Mouse (Mus musculus): ENCODE measurements around the gene Mtmr2. TPM values are rescaled to one million over a fixed set of nuclear protein-coding genes. Genes with fewer than 3 reads are reported as not detected.

Gene Mtmr2
- total and polyA plus RNA-seq, 3 experiments, result 47.1 to 95.8 (median 75.2) TPM

DNA sequence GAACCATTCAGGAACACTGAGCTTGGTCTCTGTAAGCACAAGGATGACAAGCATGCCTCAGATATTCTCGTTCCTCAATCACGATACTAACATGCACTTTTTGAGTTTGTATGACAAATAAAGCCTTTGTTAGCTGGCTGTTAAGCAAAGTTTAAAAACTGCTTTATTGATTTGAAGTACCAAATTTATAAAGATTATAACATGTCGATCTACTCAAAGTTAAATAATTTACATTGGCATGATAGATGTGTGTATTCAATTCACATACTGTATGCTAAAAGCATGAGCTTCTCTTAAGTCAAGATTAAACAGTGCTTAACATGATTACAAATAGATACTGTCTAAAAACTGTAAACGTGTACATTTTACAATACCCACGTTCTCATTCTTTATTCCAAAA, 59.4 kb downstream of the Mtmr2 start:
- no peaks in the 10 kb centered on the region for H3K27me3 ChIP-seq (ENCODE audit: control insufficient read depth in 1 of 2, insufficient read depth in 2 of 2, low read length in 2 of 2)
- H3K9me3 ChIP-seq (replicated peaks; ENCODE audit: insufficient read depth, low read length), result no peaks in the 10 kb centered on the region
- no peak overlapping the region for H3K9ac ChIP-seq (ENCODE audit: control insufficient read depth, low read depth, low read length, poor library complexity, severe bottlenecking)
- no peaks in the 10 kb centered on the region for H3K4me1 ChIP-seq (ENCODE audit: control insufficient read depth in 1 of 2, insufficient read depth in 2 of 2, low read length in 2 of 2)
- H3K79me2 ChIP-seq (ENCODE audit: control insufficient read depth, insufficient read depth, low read length, poor library complexity), result no peaks in the 10 kb centered on the region
- no peak overlapping the region for H3K27ac ChIP-seq (ENCODE audit: control insufficient read depth, low read depth, low read length)
- no peak overlapping the region for H3K4me3 ChIP-seq (ENCODE audit: control insufficient read depth in 1 of 2, insufficient read depth in 1 of 2, low read depth in 2 of 2, low read length in 2 of 2)
- DNase-seq (ENCODE audit: low read depth, low spot score), result no peak
- H3K36me3 ChIP-seq (ENCODE audit: control insufficient read depth in 1 of 2, insufficient read depth in 2 of 2, low read length in 2 of 2), result peaks cover 5 to 70% of the 10 kb centered on the region in 2 experiments
- no peak for TF ChIP-seq ZNF384 (IDR thresholded peaks at IDR 0.05; ENCODE audit: low read depth, low read length)
- no peak for TF ChIP-seq MXI1 (IDR thresholded peaks at IDR 0.05; ENCODE audit: low read depth, low read length)
- peak; percentile 62 for TF ChIP-seq ZMIZ1 (IDR thresholded peaks at IDR 0.05; ENCODE audit: low read depth, low read length)

DNA sequence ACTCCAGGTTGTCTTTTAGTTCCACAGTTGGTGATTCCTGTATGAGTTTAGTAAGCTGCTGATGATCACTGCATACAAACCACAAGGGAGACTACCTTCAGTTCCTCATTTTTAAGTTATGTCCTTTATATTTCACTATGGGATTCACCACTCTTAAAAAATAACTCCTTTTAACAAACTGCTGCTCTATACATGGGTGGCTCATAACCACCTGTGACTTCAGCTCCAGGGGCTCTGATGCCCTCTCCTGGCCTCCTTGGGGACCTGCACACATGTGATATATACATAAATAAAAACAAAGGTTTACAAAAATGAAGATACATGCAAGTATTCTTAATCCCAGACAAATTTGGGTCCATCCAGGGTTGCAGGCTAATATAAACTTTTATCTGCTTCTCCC, 61.7 kb downstream of the Mtmr2 start:
- H3K9ac ChIP-seq (ENCODE audit: control insufficient read depth, low read depth, low read length, poor library complexity, severe bottlenecking), result no peak overlapping the region
- H3K9me3 ChIP-seq (replicated peaks; ENCODE audit: insufficient read depth, low read length), result no peaks in the 10 kb centered on the region
- H3K27ac ChIP-seq (ENCODE audit: control insufficient read depth, low read depth, low read length), result no peak overlapping the region
- H3K4me3 ChIP-seq (ENCODE audit: control insufficient read depth in 1 of 2, insufficient read depth in 1 of 2, low read depth in 2 of 2, low read length in 2 of 2), result no peak overlapping the region
- peaks cover 5 to 90% of the 10 kb centered on the region in 2 experiments for H3K36me3 ChIP-seq (ENCODE audit: control insufficient read depth in 1 of 2, insufficient read depth in 2 of 2, low read length in 2 of 2)
- H3K27me3 ChIP-seq (ENCODE audit: control insufficient read depth in 1 of 2, insufficient read depth in 2 of 2, low read length in 2 of 2), result no peaks in the 10 kb centered on the region
- H3K79me2 ChIP-seq (ENCODE audit: control insufficient read depth, insufficient read depth, low read length, poor library complexity), result no peaks in the 10 kb centered on the region
- no peaks in the 10 kb centered on the region for H3K4me1 ChIP-seq (ENCODE audit: control insufficient read depth in 1 of 2, insufficient read depth in 2 of 2, low read length in 2 of 2)
- peak; percentile 84 for DNase-seq (ENCODE audit: low read depth, low spot score)
- TF ChIP-seq ZC3H11A (IDR thresholded peaks at IDR 0.05; ENCODE audit: low read depth, low read length), result peak; percentile 22; the same call in 1 of the 2 replicates
- TF ChIP-seq NELFE (IDR thresholded peaks at IDR 0.05; ENCODE audit: low read depth, low read length), result no peak
- TF ChIP-seq TAL1 (IDR thresholded peaks at IDR 0.05; ENCODE audit: low read length), result no peak
- 0 out of 2 replicates have a peak, but pooled peaks have one; percentile 29 for TF ChIP-seq SIN3A (IDR thresholded peaks at IDR 0.05; ENCODE audit: low read length)
- peak; percentile 42; the same call in 1 of the 2 replicates for TF ChIP-seq USF1 (IDR thresholded peaks at IDR 0.05; ENCODE audit: low read depth, low read length)
- no peak for TF ChIP-seq EP300 (IDR thresholded peaks at IDR 0.05; ENCODE audit: low read depth in 1 of 2, low read length in 2 of 2)
- TF ChIP-seq RAD21 (IDR thresholded peaks at IDR 0.05; ENCODE audit: low read depth, low read length), result peak; percentile 44
- TF ChIP-seq MAX (IDR thresholded peaks at IDR 0.05; ENCODE audit: low read length), result no peak
- 0 out of 2 replicates have a peak, but pooled peaks have one; percentile 13 for TF ChIP-seq MYB (IDR thresholded peaks at IDR 0.05; ENCODE audit: low read depth, low read length)
- no peak for TF ChIP-seq ELF1 (IDR thresholded peaks at IDR 0.05; ENCODE audit: low read depth, low read length)
- 0 out of 2 replicates have a peak, but pooled peaks have one; percentile 41 for TF ChIP-seq MYC (IDR thresholded peaks at IDR 0.05; ENCODE audit: low read depth, low read length)
- TF ChIP-seq CHD1 (IDR thresholded peaks at IDR 0.05; ENCODE audit: low read depth, low read length), result no peak
- 0 out of 2 replicates have a peak, but pooled peaks have one; percentile 36 for TF ChIP-seq GABPA (IDR thresholded peaks at IDR 0.05; ENCODE audit: low read depth, low read length)
- TF ChIP-seq CTCF (IDR thresholded peaks at IDR 0.05 in 2 of 3, conservative IDR thresholded peaks at IDR 0.05 in 1 of 3; ENCODE audit: control insufficient read depth in 1 of 3, insufficient read depth in 1 of 3, low read depth in 2 of 3, low read length in 3 of 3, poor library complexity in 1 of 3, severe bottlenecking in 1 of 3), result peak; percentile 64 to 81 (median 76)
- no peak for TF ChIP-seq NRF1 (IDR thresholded peaks at IDR 0.05; ENCODE audit: insufficient read depth, low read depth, low read length, poor library complexity, severe bottlenecking)
- TF ChIP-seq SMC3 (IDR thresholded peaks at IDR 0.05; ENCODE audit: low read depth, low read length), result peak; percentile 68
- TF ChIP-seq BHLHE40 (IDR thresholded peaks at IDR 0.05; ENCODE audit: borderline replicate concordance, low read depth, low read length), result peak; percentile 15; the same call in 1 of the 2 replicates
- TF ChIP-seq ZMIZ1 (IDR thresholded peaks at IDR 0.05; ENCODE audit: low read depth, low read length), result peak; percentile 72; the same call in 1 of the 2 replicates
